Mouse (Mus musculus): ENCODE data around the gene E130114P18Rik. TPM values are rescaled to one million over a fixed set of nuclear protein-coding genes. Genes with fewer than 3 reads are reported as not detected.

E130114P18Rik gene
- polyA plus RNA-seq, 1 experiment from 2014 or later: 62.9 TPM

- whole genome bisulfite sequencing: 16% methylated on average over 10 of the region's 10 CpGs
- ATAC-seq: peak; percentile 32; the same call in 1 of the 2 replicates
- no peak overlapping the region; the same call in 1 of the 2 replicates for H3K9ac ChIP-seq (ENCODE audit: low read length)
- no peaks in the 10 kb centered on the region for H3K27me3 ChIP-seq (replicated peaks; ENCODE audit: control insufficient read depth, insufficient read depth, low read length)
- no peaks in the 10 kb centered on the region for H3K4me1 ChIP-seq (ENCODE audit: control insufficient read depth, insufficient read depth, low read length)
- H3K4me2 ChIP-seq (ENCODE audit: low read length): peak overlapping the region; percentile 18; the same call in 1 of the 2 replicates
- H3K4me3 ChIP-seq (ENCODE audit: low read depth, low read length): no peak overlapping the region
- H3K9me3 ChIP-seq (replicated peaks; ENCODE audit: control insufficient read depth, low read length): no peaks in the 10 kb centered on the region
- DNase-seq (ENCODE audit: low spot score): peak; percentile 48
- H3K27ac ChIP-seq (ENCODE audit: low read depth, low read length): no peak overlapping the region
- H3K36me3 ChIP-seq (ENCODE audit: control insufficient read depth, insufficient read depth, low read length): no peaks in the 10 kb centered on the region
These were observed 55.2 kb downstream of the E130114P18Rik start for GRCm38 (mm10) chr4:97722666-97723065.

- no peak overlapping the region for H3K27ac ChIP-seq (ENCODE audit: low read depth, low read length)
- peak; percentile 87 for ATAC-seq
- no peak overlapping the region for H3K9ac ChIP-seq (ENCODE audit: low read length)
- H3K4me3 ChIP-seq (ENCODE audit: low read depth, low read length): no peak overlapping the region
- no peaks in the 10 kb centered on the region for H3K9me3 ChIP-seq (replicated peaks; ENCODE audit: control insufficient read depth, low read length)
- H3K36me3 ChIP-seq (ENCODE audit: control insufficient read depth, insufficient read depth, low read length): no peaks in the 10 kb centered on the region
- H3K4me2 ChIP-seq (ENCODE audit: low read length): no peak overlapping the region
- peak; percentile 71 for DNase-seq (ENCODE audit: low spot score)
- 49% methylated on average over 6 of the region's 6 CpGs for WGBS
- no peaks in the 10 kb centered on the region for H3K27me3 ChIP-seq (replicated peaks; ENCODE audit: control insufficient read depth, insufficient read depth, low read length)
- H3K4me1 ChIP-seq (ENCODE audit: control insufficient read depth, insufficient read depth, low read length): peaks cover 16% of the 10 kb centered on the region; the same call in 1 of the 2 replicates
These were observed 63.3 kb downstream of the E130114P18Rik start for GRCm38 (mm10) chr4:97714616-97715015.

GRCm38 (mm10) chr4:97714101-97714615 lies 63.7 kb downstream of the E130114P18Rik start:
- Histone ChIP-seq H3K36me3 (ENCODE audit: control insufficient read depth, insufficient read depth, low read length) (no peaks in the 10 kb centered on the region), H3K9ac (ENCODE audit: low read length) (no peak overlapping the region), H3K4me2 (ENCODE audit: low read length) (no peak overlapping the region), H3K4me3 (ENCODE audit: low read depth, low read length) (no peak overlapping the region), H3K27me3 (replicated peaks; ENCODE audit: control insufficient read depth, insufficient read depth, low read length) (no peaks in the 10 kb centered on the region), H3K4me1 (ENCODE audit: control insufficient read depth, insufficient read depth, low read length) (peaks cover 18% of the 10 kb centered on the region; the same call in 1 of the 2 replicates), H3K27ac (ENCODE audit: low read depth, low read length) (0 out of 2 replicates have a peak overlapping the region, but pooled peaks have one; percentile 24), H3K9me3 (replicated peaks; ENCODE audit: control insufficient read depth, low read length) (no peaks in the 10 kb centered on the region)
- WGBS: 41% methylated on average over 6 of the region's 6 CpGs
- ATAC-seq: peak; percentile 71
- DNase-seq (ENCODE audit: low spot score): peak; percentile 78

GRCm38 (mm10) chr4:97712547-97712946 lies 65.3 kb downstream of the E130114P18Rik start:
- ATAC-seq: no peak
- Histone ChIP-seq H3K36me3 (ENCODE audit: control insufficient read depth, insufficient read depth, low read length) (no peaks in the 10 kb centered on the region), H3K4me3 (ENCODE audit: low read depth, low read length) (no peak overlapping the region), H3K4me2 (ENCODE audit: low read length) (no peak overlapping the region), H3K9ac (ENCODE audit: low read length) (no peak overlapping the region), H3K27ac (ENCODE audit: low read depth, low read length) (no peak overlapping the region), H3K27me3 (replicated peaks; ENCODE audit: control insufficient read depth, insufficient read depth, low read length) (no peaks in the 10 kb centered on the region), H3K9me3 (replicated peaks; ENCODE audit: control insufficient read depth, low read length) (no peaks in the 10 kb centered on the region), H3K4me1 (ENCODE audit: control insufficient read depth, insufficient read depth, low read length) (peaks cover 18% of the 10 kb centered on the region; the same call in 1 of the 2 replicates)
- 73% methylated on average over 1 of the region's 1 CpGs for WGBS
- no peak for DNase-seq (ENCODE audit: low spot score)

GRCm38 (mm10) chr4:97710048-97710765 lies 67.7 kb downstream of the E130114P18Rik start:
- Histone ChIP-seq H3K27me3 (replicated peaks; ENCODE audit: control insufficient read depth, insufficient read depth, low read length) (no peaks in the 10 kb centered on the region), H3K9ac (ENCODE audit: low read length) (peak overlapping the region; percentile 17; the same call in 1 of the 2 replicates)

GRCm38 (mm10) chr4:97707373-97708152 lies 70.3 kb downstream of the E130114P18Rik start:
- no peak overlapping the region for H3K9ac ChIP-seq (ENCODE audit: low read length)
- H3K4me2 ChIP-seq (ENCODE audit: low read length): no peak overlapping the region
- no peaks in the 10 kb centered on the region for H3K36me3 ChIP-seq (ENCODE audit: control insufficient read depth, insufficient read depth, low read length)
- peaks cover 10% of the 10 kb centered on the region; the same call in 1 of the 2 replicates for H3K4me1 ChIP-seq (ENCODE audit: control insufficient read depth, insufficient read depth, low read length)
- no peaks in the 10 kb centered on the region for H3K9me3 ChIP-seq (replicated peaks; ENCODE audit: control insufficient read depth, low read length)
- no peak overlapping the region for H3K27ac ChIP-seq (ENCODE audit: low read depth, low read length)
- no peaks in the 10 kb centered on the region for H3K27me3 ChIP-seq (replicated peaks; ENCODE audit: control insufficient read depth, insufficient read depth, low read length)
- ATAC-seq: no peak
- 89% methylated on average over 22 of the region's 22 CpGs for WGBS
- no peak for DNase-seq (ENCODE audit: low spot score)
- no peak overlapping the region for H3K4me3 ChIP-seq (ENCODE audit: low read depth, low read length)

More at GRCm38 (mm10) chr4:97710048-97710765, 67.7 kb downstream of the E130114P18Rik start:
- Histone ChIP-seq H3K9me3 (replicated peaks; ENCODE audit: control insufficient read depth, low read length) (no peaks in the 10 kb centered on the region), H3K4me1 (ENCODE audit: control insufficient read depth, insufficient read depth, low read length) (peaks cover 18% of the 10 kb centered on the region; the same call in 1 of the 2 replicates), H3K27ac (ENCODE audit: low read depth, low read length) (no peak overlapping the region; the same call in 1 of the 2 replicates), H3K36me3 (ENCODE audit: control insufficient read depth, insufficient read depth, low read length) (no peaks in the 10 kb centered on the region), H3K4me2 (ENCODE audit: low read length) (no peak overlapping the region), H3K4me3 (ENCODE audit: low read depth, low read length) (no peak overlapping the region)
- 49% methylated on average over 9 of the region's 9 CpGs for WGBS
- ATAC-seq (peak; percentile 55; the same call in 1 of the 2 replicates), DNase-seq (ENCODE audit: low spot score) (peak; percentile 61)

- Histone ChIP-seq H3K27ac (ENCODE audit: low read depth, low read length) (no peak overlapping the region), H3K4me3 (ENCODE audit: low read depth, low read length) (no peak overlapping the region), H3K27me3 (replicated peaks; ENCODE audit: control insufficient read depth, insufficient read depth, low read length) (no peaks in the 10 kb centered on the region), H3K36me3 (ENCODE audit: control insufficient read depth, insufficient read depth, low read length) (no peaks in the 10 kb centered on the region), H3K4me2 (ENCODE audit: low read length) (no peak overlapping the region), H3K9ac (ENCODE audit: low read length) (no peak overlapping the region), H3K9me3 (replicated peaks; ENCODE audit: control insufficient read depth, low read length) (no peaks in the 10 kb centered on the region; the same call in 1 of the 2 replicates), H3K4me1 (ENCODE audit: control insufficient read depth, insufficient read depth, low read length) (no peaks in the 10 kb centered on the region)
- ATAC-seq (no peak), DNase-seq (ENCODE audit: low spot score) (no peak)
- 82% methylated on average over 7 of the region's 7 CpGs for WGBS
These were observed 80.9 kb downstream of the E130114P18Rik start for GRCm38 (mm10) chr4:97696684-97697615.
